Mouse (Mus musculus): Measurements from ENCODE around the gene Olfr787.

- TF ChIP-seq CTCF (IDR thresholded peaks at IDR 0.05; ENCODE audit: low read depth) = no peak
- no peak for TF ChIP-seq EP300 (optimal IDR thresholded peaks at IDR 0.05)
Measured at GRCm38 (mm10) chr10:129490101-129490500, 28.4 kb downstream of the Olfr787 start.

Measured in stomach, postnatal 0 days (tissue).